Mouse (Mus musculus): ENCODE measurements around the gene Otop3.

Gene Otop3

GRCm38 (mm10) chr11:115319704-115320383, 14.7 kb upstream of the Otop3 start:
- no peak for DNase-seq (ENCODE audit: low spot score)

- DNase-seq (ENCODE audit: low spot score), result peak; percentile 46
These were observed 12.4 kb upstream of the Otop3 start, which contains the start of gene Ush1g for GRCm38 (mm10) chr11:115321906-115322693. TSS of gene Ush1g (minus strand) at chr11:115322041.

GRCm38 (mm10) chr11:115323354-115323753, 11.2 kb upstream of the Otop3 start:
- no peak for DNase-seq (ENCODE audit: low spot score)

GRCm38 (mm10) chr11:115326730-115327129, 7.8 kb upstream of the Otop3 start:
- no peak for DNase-seq (ENCODE audit: low spot score)

GRCm38 (mm10) chr11:115329339-115329738, 5.2 kb upstream of the Otop3 start:
- DNase-seq (ENCODE audit: low spot score), result peak; percentile 20

- no peak for DNase-seq (ENCODE audit: low spot score)
These were observed 692 bp downstream of the Otop3 start for GRCm38 (mm10) chr11:115335223-115335622.

GRCm38 (mm10) chr11:115336115-115336514, 1.6 kb downstream of the Otop3 start:
- DNase-seq (ENCODE audit: low spot score), result no peak

GRCm38 (mm10) chr11:115337350-115337749, 2.8 kb downstream of the Otop3 start:
- DNase-seq (ENCODE audit: low spot score), result no peak

- DNase-seq (ENCODE audit: low spot score), result no peak
These were observed 3.3 kb downstream of the Otop3 start for GRCm38 (mm10) chr11:115337826-115338225.

- no peak for DNase-seq (ENCODE audit: low spot score)
These were observed 6.7 kb downstream of the Otop3 start for GRCm38 (mm10) chr11:115341246-115341645.

- DNase-seq (ENCODE audit: low spot score), result no peak
These were observed 7.3 kb downstream of the Otop3 start for GRCm38 (mm10) chr11:115341866-115342265.

- DNase-seq (ENCODE audit: low spot score), result no peak
These were observed 10.4 kb downstream of the Otop3 start for GRCm38 (mm10) chr11:115344967-115345366.

- no peak for DNase-seq (ENCODE audit: low spot score)
These were observed 11.0 kb downstream of the Otop3 start for GRCm38 (mm10) chr11:115345515-115345914.

GRCm38 (mm10) chr11:115348681-115349248, 14.2 kb downstream of the Otop3 start:
- no peak for DNase-seq (ENCODE audit: low spot score)

GRCm38 (mm10) chr11:115349976-115350375, 15.4 kb downstream of the Otop3 start:
- no peak for DNase-seq (ENCODE audit: low spot score)

- no peak for DNase-seq (ENCODE audit: low spot score)
These were observed 18.8 kb downstream of the Otop3 start for GRCm38 (mm10) chr11:115353375-115353774.

GRCm38 (mm10) chr11:115354183-115354582, 19.7 kb downstream of the Otop3 start:
- peak; percentile 61 for DNase-seq (ENCODE audit: low spot score)

GRCm38 (mm10) chr11:115358468-115358867, 23.9 kb downstream of the Otop3 start:
- peak; percentile 74 for DNase-seq (ENCODE audit: low spot score)

- no peak for DNase-seq (ENCODE audit: low spot score)
These were observed 24.8 kb downstream of the Otop3 start for GRCm38 (mm10) chr11:115359293-115359692.

- no peak for DNase-seq (ENCODE audit: low spot score)
These were observed 25.2 kb downstream of the Otop3 start for GRCm38 (mm10) chr11:115359726-115360125.

- DNase-seq (ENCODE audit: low spot score), result no peak
These were observed 29.6 kb downstream of the Otop3 start for GRCm38 (mm10) chr11:115364136-115364535.

- DNase-seq (ENCODE audit: low spot score), result peak; percentile 30
These were observed 31.6 kb downstream of the Otop3 start for GRCm38 (mm10) chr11:115366039-115366705.
